Mouse (Mus musculus) thymus, adult 2 months (tissue): ENCODE results near the gene Ephb2. TPM values are rescaled to one million over a fixed set of nuclear protein-coding genes. Genes with fewer than 3 reads are reported as not detected.

ENCODE experiments used
- DNase-seq: peaks from one replicate; pipeline ENCODE4 v3.0.0; 2021
- H3K27ac ChIP-seq: fragments of 200-500 bp; 2 replicates; pipeline ENCODE4 v1.5.1; 2012; ENCODE audit warnings: low read length, control low read depth; ENCODE audit not compliant: control insufficient read depth, insufficient read depth
- H3K27me3 ChIP-seq: fragments of 200-500 bp; 2 replicates; pipeline ENCODE4 v1.6.1; 2012; ENCODE audit warnings: mild to moderate bottlenecking, low read length, moderate library complexity, mixed read lengths; ENCODE audit not compliant: control insufficient read depth, insufficient read depth
- H3K36me3 ChIP-seq: fragments of 200-500 bp; 2 replicates; pipeline ENCODE4 v1.6.1; 2012; ENCODE audit warnings: mild to moderate bottlenecking, low read length, moderate library complexity; ENCODE audit not compliant: control insufficient read depth, insufficient read depth
- H3K4me1 ChIP-seq: fragments of 200-500 bp; replicated peaks from 2 replicates; pipeline ENCODE4 v1.6.1; 2012; ENCODE audit warnings: low read length; ENCODE audit not compliant: control insufficient read depth, insufficient read depth
- H3K4me3 ChIP-seq: fragments of 200-500 bp; 2 replicates; pipeline ENCODE4 v1.5.1; 2012; ENCODE audit warnings: mild to moderate bottlenecking, low read length, control low read depth, moderate library complexity; ENCODE audit not compliant: control insufficient read depth, insufficient read depth
- CTCF ChIP-seq: fragments of 200-500 bp; IDR thresholded peaks from 2 replicates; pipeline ENCODE4 v1.5.1; 2012; ENCODE audit warnings: mild to moderate bottlenecking, control low read depth, low read length, moderate library complexity, borderline replicate concordance; ENCODE audit not compliant: control insufficient read depth, poor library complexity, insufficient read depth; ENCODE audit errors: extremely low read depth
- POLR2A ChIP-seq: fragments of 200-500 bp; IDR thresholded peaks from 2 replicates; pipeline ENCODE4 v1.6.1; 2012; ENCODE audit warnings: mild to moderate bottlenecking, low read length, control low read depth, moderate library complexity; ENCODE audit not compliant: control insufficient read depth, poor library complexity, insufficient read depth; ENCODE audit errors: extremely low read depth
- WGBS: fragments of 180-500 bp; shearing (Covaris S2); methylation state at CpG from one replicate; pipeline ENCODE4 v1.1.7; 2018; 5-methylcytosine and 5-hydroxymethylcytosine counted together
- polyA plus RNA-seq: library from polyadenylated mRNA; depleted of rRNA; stranded (reverse); fragments of >200 nt; gene quantifications from 2 replicates; pipeline ENCODE4 v1.2.3, GENCODE M21; 2012

The Ephb2 gene
- polyA plus RNA-seq, 1 experiment: 15.4 TPM

- no peak for TF ChIP-seq CTCF
- TF ChIP-seq POLR2A: no peak
- no peaks in the 10 kb centered on the region for H3K36me3 ChIP-seq
- no peaks in the 10 kb centered on the region for H3K27me3 ChIP-seq
- H3K4me3 ChIP-seq: no peak overlapping the region
- DNase-seq: no peak
- no peak overlapping the region for H3K27ac ChIP-seq
- 89% methylated on average over 13 of the region's 13 CpGs for WGBS
- peaks cover 13% of the 10 kb centered on the region for H3K4me1 ChIP-seq
These were observed 183.8 kb downstream of the Ephb2 start for GRCm38 (mm10) chr4:136651882-136652527.

GRCm38 (mm10) chr4:136651357-136651811 is 184.4 kb downstream of the Ephb2 start:
- no peak for TF ChIP-seq POLR2A
- peak; percentile 85 for TF ChIP-seq CTCF
- WGBS: 62% methylated on average over 3 of the region's 3 CpGs
- DNase-seq: peak; percentile 46
- no peaks in the 10 kb centered on the region for H3K27me3 ChIP-seq
- no peak overlapping the region for H3K4me3 ChIP-seq
- H3K4me1 ChIP-seq: peaks cover 13% of the 10 kb centered on the region
- no peaks in the 10 kb centered on the region for H3K36me3 ChIP-seq
- no peak overlapping the region for H3K27ac ChIP-seq

- 91% methylated on average over 8 of the region's 8 CpGs for WGBS
These were observed 185.5 kb downstream of the Ephb2 start for GRCm38 (mm10) chr4:136650261-136650660.

GRCm38 (mm10) chr4:136649480-136650196 is 186.2 kb downstream of the Ephb2 start:
- H3K4me1 ChIP-seq: peaks cover 13% of the 10 kb centered on the region
- no peaks in the 10 kb centered on the region for H3K36me3 ChIP-seq
- no peak for DNase-seq
- H3K4me3 ChIP-seq: no peak overlapping the region
- H3K27ac ChIP-seq: no peak overlapping the region
- H3K27me3 ChIP-seq: no peaks in the 10 kb centered on the region
- 74% methylated on average over 13 of the region's 13 CpGs for WGBS
- TF ChIP-seq CTCF: no peak
- no peak for TF ChIP-seq POLR2A

More at GRCm38 (mm10) chr4:136650261-136650660, 185.5 kb downstream of the Ephb2 start:
- no peak for TF ChIP-seq POLR2A
- TF ChIP-seq CTCF: no peak
- Histone ChIP-seq H3K4me1 (peaks cover 13% of the 10 kb centered on the region), H3K4me3 (no peak overlapping the region), H3K27me3 (no peaks in the 10 kb centered on the region), H3K36me3 (no peaks in the 10 kb centered on the region), H3K27ac (no peak overlapping the region)
- no peak for DNase-seq

GRCm38 (mm10) chr4:136648922-136649479 is 186.8 kb downstream of the Ephb2 start:
- DNase-seq: peak; percentile 85
- no peaks in the 10 kb centered on the region for H3K36me3 ChIP-seq
- peak; percentile 87 for TF ChIP-seq CTCF
- no peak for TF ChIP-seq POLR2A
- peaks cover 10% of the 10 kb centered on the region; the same call in 1 of the 2 replicates for H3K4me1 ChIP-seq
- no peak overlapping the region for H3K4me3 ChIP-seq
- 52% methylated on average over 11 of the region's 11 CpGs for WGBS
- H3K27ac ChIP-seq: no peak overlapping the region
- H3K27me3 ChIP-seq: no peaks in the 10 kb centered on the region

GRCm38 (mm10) chr4:136638890-136639289 is 196.9 kb downstream of the Ephb2 start:
- TF ChIP-seq CTCF (no peak), POLR2A (no peak)
- Histone ChIP-seq H3K4me3 (no peak overlapping the region), H3K36me3 (no peaks in the 10 kb centered on the region), H3K4me1 (peaks cover 10% of the 10 kb centered on the region), H3K27me3 (no peaks in the 10 kb centered on the region), H3K27ac (no peak overlapping the region)
- WGBS: 45% methylated on average over 10 of the region's 10 CpGs
- no peak for DNase-seq
